Mouse (Mus musculus): Measurements from ENCODE around the gene Agap2. TPM values are rescaled to one million over a fixed set of nuclear protein-coding genes. Genes with fewer than 3 reads are reported as not detected.
"Not testable (repeated sequence)": the region's sequence is repeated elsewhere in the genome, so short reads cannot be mapped to it uniquely, and the experiment has no call there.

The Agap2 gene
- polyA plus RNA-seq, 1 experiment, result 0.21 TPM

DNA sequence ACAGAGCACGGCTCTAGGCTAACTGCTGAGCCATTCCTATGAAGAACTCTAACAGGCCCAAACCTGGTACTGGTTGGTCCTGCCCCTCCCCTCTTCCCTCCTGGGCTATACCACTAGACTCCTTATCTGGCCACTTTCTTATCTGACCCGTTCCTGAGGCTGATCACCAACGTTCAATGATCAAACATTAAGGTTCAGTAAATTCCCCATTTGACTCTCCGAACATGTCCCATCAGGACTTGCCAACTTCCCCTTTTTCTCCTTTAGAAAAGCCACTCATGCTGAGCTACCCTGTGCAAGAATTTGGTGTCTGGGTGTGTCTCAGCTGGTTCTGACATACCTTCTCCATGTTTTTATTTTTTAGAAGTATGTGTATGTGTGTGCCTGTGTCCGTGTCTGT, 51.5 kb downstream of the Agap2 start:
- Histone ChIP-seq H3K27ac (ENCODE audit: insufficient read depth, low read length) (peak overlapping the region; percentile 96), H3K4me1 (ENCODE audit: control insufficient read depth, insufficient read depth, low read length) (peaks cover 17% of the 10 kb centered on the region)
- TF ChIP-seq CTCF (IDR thresholded peaks at IDR 0.05; ENCODE audit: borderline replicate concordance, insufficient read depth, low read length) (no peak), POLR2A (IDR thresholded peaks at IDR 0.05; ENCODE audit: low read depth, low read length) (no peak)

DNA sequence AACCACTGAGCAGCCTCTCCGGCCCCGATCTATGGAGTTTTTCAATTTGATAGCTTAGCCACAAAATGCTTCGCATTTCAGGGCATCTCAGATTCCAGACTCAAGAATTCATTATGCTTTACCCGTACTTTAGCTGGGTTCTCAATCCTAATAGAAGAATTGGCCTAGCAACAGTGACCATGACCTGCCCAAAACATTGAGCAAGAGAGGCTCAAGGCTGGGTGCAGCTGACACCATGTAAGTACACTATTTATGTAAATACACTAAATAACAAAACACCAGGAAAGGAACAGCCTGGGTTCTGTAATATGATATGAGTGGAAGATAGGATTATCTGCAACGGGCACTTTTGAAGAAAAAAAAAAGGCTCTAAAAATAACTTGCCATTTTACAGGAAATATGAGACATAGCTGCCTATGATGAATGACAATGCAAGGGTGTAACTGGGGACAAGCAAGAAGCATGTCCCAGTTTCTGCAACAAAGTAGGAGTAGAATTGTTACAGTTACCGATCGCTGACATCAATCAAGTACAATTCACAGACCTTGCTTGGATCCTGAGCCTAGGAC, 52.7 kb downstream of the Agap2 start:
- H3K27ac ChIP-seq (ENCODE audit: insufficient read depth, low read length), result peak overlapping the region; percentile 96

More for the DNA sequence above, 51.5 kb downstream of the Agap2 start:
- H3K4me3 ChIP-seq (ENCODE audit: insufficient read depth, low read length), result no peak overlapping the region

DNA sequence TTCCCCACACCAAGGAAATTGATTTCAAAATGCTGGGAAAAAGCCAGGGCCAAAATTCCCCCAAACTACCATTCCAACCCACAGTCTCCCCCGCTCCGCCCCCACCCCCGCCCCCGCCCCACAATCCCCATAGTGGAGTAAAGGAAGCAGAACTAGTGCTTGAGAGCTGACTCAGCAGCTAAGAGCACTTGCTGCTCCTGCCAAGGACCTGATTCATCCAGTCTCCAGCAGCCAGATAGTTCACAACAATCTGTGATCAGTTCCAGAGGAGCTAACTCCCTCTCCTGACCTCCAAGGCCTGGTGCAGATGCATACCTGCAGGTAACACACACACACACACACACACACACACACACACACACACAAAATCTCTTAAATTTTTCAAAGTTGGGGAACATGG, 54.3 kb downstream of the Agap2 start:
- Histone ChIP-seq H3K27ac (ENCODE audit: insufficient read depth, low read length) (peak overlapping the region; percentile 96), H3K4me1 (ENCODE audit: control insufficient read depth, insufficient read depth, low read length) (peaks cover 15% of the 10 kb centered on the region), H3K4me3 (ENCODE audit: insufficient read depth, low read length) (no peak overlapping the region)
- TF ChIP-seq POLR2A (IDR thresholded peaks at IDR 0.05; ENCODE audit: low read depth, low read length), result no peak
- TF ChIP-seq CTCF (IDR thresholded peaks at IDR 0.05; ENCODE audit: borderline replicate concordance, insufficient read depth, low read length), result no peak

More for the DNA sequence above, 52.7 kb downstream of the Agap2 start:
- H3K4me3 ChIP-seq (ENCODE audit: insufficient read depth, low read length), result no peak overlapping the region
- TF ChIP-seq CTCF (IDR thresholded peaks at IDR 0.05; ENCODE audit: borderline replicate concordance, insufficient read depth, low read length) (no peak), POLR2A (IDR thresholded peaks at IDR 0.05; ENCODE audit: low read depth, low read length) (no peak)
- peaks cover 15% of the 10 kb centered on the region for H3K4me1 ChIP-seq (ENCODE audit: control insufficient read depth, insufficient read depth, low read length)

DNA sequence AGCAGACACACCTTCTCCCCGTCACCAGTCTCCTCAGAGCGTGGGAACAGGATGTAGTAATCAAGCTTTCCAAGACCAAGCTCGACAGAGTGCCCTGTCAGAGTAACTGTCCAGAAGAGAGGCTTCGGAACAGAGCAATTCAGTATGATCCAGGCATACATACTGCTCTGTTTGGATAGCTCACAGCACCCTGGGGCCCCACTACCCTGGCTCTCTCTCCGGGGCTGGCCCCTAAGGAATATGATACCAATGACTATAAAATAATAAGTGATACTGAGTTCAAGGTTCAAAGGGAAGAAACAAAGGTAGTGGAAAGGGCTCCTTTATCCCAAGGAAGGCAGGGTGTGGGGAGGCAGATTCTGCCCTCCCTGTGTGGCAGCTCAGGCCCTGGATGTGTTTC, 57.4 kb downstream of the Agap2 start:
- TF ChIP-seq POLR2A (IDR thresholded peaks at IDR 0.05; ENCODE audit: low read depth, low read length) (no peak), CTCF (IDR thresholded peaks at IDR 0.05; ENCODE audit: borderline replicate concordance, insufficient read depth, low read length) (no peak)
- no peak overlapping the region for H3K4me3 ChIP-seq (ENCODE audit: insufficient read depth, low read length)
- H3K27ac ChIP-seq (ENCODE audit: insufficient read depth, low read length), result no peak overlapping the region
- peaks cover 10% of the 10 kb centered on the region for H3K4me1 ChIP-seq (ENCODE audit: control insufficient read depth, insufficient read depth, low read length)

DNA sequence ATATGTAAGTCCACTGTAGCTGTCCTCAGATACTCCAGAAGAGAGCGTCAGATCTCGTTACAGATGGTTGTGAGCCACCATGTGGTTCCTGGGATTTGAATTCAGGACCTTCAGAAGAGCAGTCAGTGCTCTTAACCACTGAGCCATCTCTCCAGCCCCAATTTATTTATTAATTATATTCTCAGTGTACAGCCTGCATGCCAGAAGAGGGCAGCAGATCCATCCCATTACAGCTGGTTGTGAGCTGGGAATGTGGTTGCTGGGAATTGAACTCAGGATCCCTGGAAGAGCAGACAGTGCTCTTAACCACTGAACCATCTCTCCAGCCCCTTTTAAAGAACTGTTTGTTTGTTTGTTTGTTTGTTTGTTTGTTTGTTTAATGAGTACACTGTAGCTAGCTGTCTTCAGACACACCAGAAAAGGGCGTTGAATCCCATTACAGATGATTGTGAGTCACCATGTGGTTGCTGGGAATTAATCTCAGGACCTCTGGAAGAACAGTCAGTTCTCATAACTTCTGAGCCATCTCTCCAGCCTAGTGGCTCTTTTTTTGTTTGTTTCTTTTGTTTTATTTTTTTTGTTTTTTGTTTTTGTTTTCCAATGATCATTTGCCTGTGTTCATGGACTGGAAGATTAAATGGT, 59.4 kb downstream of the Agap2 start:
- not testable (repeated sequence) for H3K4me3 ChIP-seq (ENCODE audit: insufficient read depth, low read length); H3K4me1 ChIP-seq (ENCODE audit: control insufficient read depth, insufficient read depth, low read length); H3K27ac ChIP-seq (ENCODE audit: insufficient read depth, low read length)
- peak; percentile 25; the same call in 1 of the 2 replicates for TF ChIP-seq CTCF (IDR thresholded peaks at IDR 0.05; ENCODE audit: borderline replicate concordance, insufficient read depth, low read length)

DNA sequence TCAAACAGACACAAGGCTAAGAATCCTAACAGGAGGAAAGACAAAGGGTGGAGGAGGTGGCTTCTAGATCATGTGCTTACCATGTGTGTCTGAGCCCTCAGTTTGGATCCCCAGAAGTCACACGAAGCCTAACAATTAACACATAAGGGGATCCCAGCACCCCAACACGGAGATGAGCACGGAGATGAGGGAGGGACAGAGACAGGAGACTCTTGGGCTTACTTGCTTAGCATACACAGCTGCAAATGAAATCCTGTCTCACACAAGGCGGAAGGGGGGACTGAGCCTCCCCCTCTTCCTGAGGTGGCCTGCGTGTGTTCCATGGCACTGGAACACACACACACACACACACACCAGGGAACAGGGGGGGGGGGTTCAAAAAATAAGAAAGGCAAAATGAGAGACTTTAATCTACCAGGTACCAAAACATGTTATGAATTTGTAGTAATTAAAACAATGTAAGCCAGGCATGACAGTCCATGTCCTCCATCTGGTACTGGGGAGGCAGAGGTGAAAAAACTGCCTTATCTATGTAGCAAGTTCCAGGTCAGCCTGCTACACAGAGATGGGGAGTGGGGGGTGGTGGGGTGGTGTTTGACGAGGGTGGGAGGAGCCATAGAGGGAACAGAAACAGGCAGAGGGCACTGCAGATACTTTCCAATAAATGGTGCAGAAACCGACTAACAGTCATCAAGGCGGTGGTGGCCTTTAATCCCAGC, 60.2 kb downstream of the Agap2 start:
- Histone ChIP-seq H3K4me3 (ENCODE audit: insufficient read depth, low read length) (no peak overlapping the region), H3K4me1 (ENCODE audit: control insufficient read depth, insufficient read depth, low read length) (no peaks in the 10 kb centered on the region), H3K27ac (ENCODE audit: insufficient read depth, low read length) (no peak overlapping the region)
- TF ChIP-seq POLR2A (IDR thresholded peaks at IDR 0.05; ENCODE audit: low read depth, low read length), result no peak
- TF ChIP-seq CTCF (IDR thresholded peaks at IDR 0.05; ENCODE audit: borderline replicate concordance, insufficient read depth, low read length), result no peak

DNA sequence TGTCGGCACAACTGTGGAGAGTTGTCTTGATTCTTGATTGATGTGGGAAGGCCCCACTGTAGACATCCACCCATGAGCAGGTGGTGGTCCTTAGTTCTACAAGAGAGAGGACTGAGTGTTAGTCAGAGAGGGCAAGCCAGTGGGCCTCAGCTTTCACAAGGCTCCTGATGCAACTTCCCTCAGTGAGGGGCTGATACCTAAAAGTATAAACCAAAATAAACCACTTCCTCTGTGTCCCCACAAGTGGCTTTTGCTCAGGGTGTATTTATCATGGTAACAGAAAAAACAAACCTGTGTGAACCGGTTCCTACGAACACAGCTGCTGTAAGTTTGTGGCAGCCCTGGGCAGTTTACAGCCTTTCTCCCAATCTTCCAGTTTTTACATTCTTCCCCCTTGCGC, 61.4 kb downstream of the Agap2 start:
- H3K27ac ChIP-seq (ENCODE audit: insufficient read depth, low read length), result no peak overlapping the region
- no peak overlapping the region for H3K4me3 ChIP-seq (ENCODE audit: insufficient read depth, low read length)
- H3K4me1 ChIP-seq (ENCODE audit: control insufficient read depth, insufficient read depth, low read length), result no peaks in the 10 kb centered on the region
- TF ChIP-seq POLR2A (IDR thresholded peaks at IDR 0.05; ENCODE audit: low read depth, low read length), result no peak
- no peak for TF ChIP-seq CTCF (IDR thresholded peaks at IDR 0.05; ENCODE audit: borderline replicate concordance, insufficient read depth, low read length)

DNA sequence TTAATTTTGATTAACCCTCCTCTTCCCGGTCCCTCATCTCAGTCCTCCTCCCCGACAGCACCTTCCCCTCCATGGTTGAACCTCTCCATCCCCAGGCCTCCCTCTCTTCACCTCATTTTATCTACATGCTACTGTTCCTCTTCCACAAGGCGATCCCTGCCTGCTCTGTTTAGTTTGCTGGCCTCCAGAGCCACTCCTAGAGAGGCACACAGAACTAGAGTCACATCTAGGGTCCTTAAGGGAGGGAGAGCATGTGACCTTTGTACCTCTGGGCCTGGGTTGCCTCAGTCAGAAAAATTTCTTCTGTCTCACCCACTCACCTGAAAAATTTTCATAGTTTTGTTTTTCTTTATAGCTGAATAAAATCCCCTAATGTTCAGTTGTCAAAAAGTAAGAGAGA, 62.8 kb downstream of the Agap2 start:
- no peaks in the 10 kb centered on the region for H3K4me1 ChIP-seq (ENCODE audit: control insufficient read depth, insufficient read depth, low read length)
- H3K4me3 ChIP-seq (ENCODE audit: insufficient read depth, low read length), result no peak overlapping the region
- no peak overlapping the region for H3K27ac ChIP-seq (ENCODE audit: insufficient read depth, low read length)
- TF ChIP-seq POLR2A (IDR thresholded peaks at IDR 0.05; ENCODE audit: low read depth, low read length) (no peak), CTCF (IDR thresholded peaks at IDR 0.05; ENCODE audit: borderline replicate concordance, insufficient read depth, low read length) (no peak)

DNA sequence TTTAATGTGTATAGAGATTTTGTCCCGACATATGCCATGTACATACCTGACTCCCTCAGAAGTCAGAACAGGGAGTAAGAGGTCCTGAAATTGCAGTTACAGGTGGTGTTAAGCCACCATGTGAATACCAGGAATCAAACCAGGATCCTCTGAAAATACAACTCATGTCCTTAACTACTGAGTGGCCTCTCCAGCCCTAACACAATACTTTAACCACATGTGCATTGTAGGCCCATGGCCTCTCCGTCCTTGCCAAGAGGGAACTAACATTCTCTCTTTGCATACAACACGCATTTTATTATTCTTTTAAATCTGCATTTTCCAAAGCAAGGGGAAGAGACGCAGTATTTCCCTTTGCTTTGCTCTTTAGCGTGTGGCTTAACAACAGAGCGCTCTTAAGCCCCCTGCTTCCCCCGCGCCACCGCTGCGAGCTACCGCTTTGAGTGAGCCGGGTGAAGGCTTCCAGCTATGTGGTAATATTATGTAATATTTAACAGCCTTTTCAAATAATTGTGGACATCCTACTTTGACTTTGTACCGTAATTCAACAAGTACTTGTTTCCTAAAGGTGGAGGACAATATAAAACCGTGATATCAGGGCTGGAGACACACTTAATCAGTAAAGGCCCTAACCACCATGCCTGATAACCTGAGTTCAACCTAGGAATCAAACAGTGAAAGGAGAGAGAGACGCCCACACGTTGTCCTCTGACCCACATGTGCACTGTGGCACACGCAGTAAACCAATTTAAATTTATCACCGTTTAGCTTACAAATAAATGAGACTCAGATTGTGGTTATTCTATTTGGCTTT, 63.5 kb downstream of the Agap2 start:
- Histone ChIP-seq H3K4me3 (ENCODE audit: insufficient read depth, low read length) (no peak overlapping the region), H3K27ac (ENCODE audit: insufficient read depth, low read length) (no peak overlapping the region), H3K4me1 (ENCODE audit: control insufficient read depth, insufficient read depth, low read length) (no peaks in the 10 kb centered on the region)
- TF ChIP-seq CTCF (IDR thresholded peaks at IDR 0.05; ENCODE audit: borderline replicate concordance, insufficient read depth, low read length), result no peak
- TF ChIP-seq POLR2A (IDR thresholded peaks at IDR 0.05; ENCODE audit: low read depth, low read length), result no peak

All from embryonic fibroblast, embryonic 13.5 days (primary cell).